Mouse (Mus musculus) frontal cortex, postnatal 14 days (tissue): ENCODE results near the gene Notch3.
A peak's percentile ranks its signal among the peaks of the same experiment; 100 is the strongest.

Source experiments
- DNase-seq, 2 experiments: peaks; one replicate each; pipeline ENCODE4 v3.0.0; 2022; ENCODE audit warnings: low spot score in 2 of 2

Gene Notch3

DNA sequence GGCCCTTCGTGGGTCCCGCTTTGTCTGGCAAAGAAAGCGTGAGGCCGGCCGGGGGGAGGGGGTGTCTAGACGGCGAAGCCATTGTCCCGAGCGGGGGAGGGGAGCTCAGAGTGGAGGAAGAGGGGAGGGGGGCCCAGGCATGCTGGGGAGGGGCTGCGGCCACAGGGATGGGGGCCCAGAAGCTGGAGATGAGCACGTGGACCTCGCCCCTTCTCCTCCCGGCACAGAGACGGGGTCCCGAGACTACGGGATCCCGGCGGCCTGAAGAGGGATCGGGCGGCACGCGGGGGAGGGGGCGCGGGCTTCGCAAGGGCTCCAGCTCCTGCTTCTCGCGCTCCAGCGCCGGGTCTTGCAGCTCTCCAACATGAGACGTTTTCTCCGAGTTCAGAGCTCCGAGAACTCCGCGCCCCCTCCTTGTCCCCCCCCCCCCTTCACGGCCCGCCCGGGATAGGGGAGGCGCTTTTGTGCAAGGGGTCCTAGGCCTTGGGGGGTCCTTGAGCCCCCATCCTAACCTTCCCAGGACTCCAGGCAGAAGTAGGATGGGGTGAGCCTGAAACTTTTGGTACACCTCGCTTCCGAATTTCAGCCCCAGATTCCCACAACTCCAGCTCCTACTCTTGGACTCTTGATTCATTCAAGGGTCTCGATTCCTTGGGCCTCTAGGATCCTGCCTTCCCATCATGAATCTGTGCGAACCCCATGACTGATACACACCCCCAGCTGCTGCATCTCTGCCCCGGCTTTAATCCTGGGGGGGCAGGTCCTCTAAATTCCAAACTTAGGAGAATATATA lies 653 bp downstream of the Notch3 start:
- DNase-seq, result no peak

DNA sequence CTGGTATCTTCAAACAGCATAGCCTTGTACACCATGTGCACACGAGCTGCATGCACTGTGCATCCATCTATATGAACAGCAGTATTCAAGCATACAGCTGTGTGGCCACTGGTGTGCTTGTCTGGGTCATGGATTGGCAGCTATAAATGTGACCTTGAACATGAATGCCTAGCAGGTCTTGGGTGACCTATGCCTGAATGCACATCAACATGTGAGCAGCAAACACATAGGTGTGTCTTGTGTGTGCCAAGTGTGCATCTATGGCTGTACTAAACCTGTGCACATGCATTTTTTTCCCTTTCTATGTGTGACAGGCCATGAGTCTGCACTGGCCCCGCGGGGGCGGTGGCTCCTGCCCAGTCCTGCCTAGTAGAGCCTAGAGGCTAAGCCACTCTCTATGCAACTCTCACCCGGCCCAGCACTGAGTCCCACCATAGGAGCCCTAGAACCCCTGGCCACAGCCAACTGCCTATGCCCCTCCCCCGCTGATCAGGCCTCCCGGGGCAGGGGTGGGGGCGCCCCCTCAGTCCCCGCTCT lies 1.3 kb downstream of the Notch3 start:
- DNase-seq, result no peak

DNA sequence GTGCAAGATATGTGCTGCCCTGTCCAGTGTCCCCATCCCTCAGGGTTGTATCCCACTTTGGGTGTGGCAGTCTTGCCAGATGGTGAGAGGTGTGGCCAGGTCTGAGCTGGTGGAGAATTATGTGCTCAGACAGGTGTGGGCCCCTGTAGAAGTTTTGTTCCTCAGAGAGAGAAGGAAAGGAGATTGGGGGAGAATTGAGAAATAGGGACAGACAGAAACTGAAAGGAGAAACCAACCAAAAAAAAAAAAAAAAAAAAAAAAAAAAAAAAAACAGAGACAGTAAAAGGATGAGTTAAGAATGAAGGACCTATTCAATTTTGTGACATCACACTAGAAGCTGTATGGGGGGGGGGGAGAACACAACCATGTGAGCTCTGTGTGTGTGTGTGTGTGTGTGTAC lies 1.9 kb downstream of the Notch3 start:
- no peak for DNase-seq

DNA sequence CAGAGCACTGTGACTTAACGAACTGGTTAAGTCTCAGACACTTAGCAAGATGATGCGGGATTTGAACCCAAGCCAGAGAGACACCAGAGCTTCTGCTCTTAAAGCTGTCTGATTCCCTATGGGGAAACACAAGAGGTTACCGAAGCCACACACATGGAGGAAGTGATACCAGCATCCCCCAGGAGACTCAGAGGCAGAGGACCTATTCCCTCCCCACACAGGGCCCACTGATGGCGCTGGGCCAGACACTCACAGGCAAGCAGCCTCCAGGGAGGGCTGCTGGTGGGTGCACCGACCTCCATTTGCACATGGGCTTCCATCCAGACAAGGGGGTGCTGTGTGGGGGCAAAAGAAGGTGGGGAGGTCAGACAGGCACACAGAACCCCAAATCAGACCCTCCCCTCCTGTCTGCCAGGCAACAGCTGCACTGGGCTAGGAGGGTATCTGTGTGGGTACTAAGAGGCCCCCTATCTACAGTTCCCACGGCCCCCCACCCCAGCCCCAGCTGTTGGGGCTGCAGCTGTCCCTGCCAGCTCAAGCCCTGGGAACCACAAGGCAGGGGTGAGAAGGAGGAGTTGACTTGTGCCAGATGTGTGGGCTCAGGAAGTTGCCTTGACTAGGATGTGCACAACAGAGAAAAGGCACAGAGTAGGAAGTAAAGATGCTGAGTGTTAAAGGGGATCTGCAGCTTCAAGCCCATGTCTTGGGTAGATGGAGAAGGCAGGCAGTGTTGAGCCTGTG lies 2.6 kb downstream of the Notch3 start:
- DNase-seq, result no peak

DNA sequence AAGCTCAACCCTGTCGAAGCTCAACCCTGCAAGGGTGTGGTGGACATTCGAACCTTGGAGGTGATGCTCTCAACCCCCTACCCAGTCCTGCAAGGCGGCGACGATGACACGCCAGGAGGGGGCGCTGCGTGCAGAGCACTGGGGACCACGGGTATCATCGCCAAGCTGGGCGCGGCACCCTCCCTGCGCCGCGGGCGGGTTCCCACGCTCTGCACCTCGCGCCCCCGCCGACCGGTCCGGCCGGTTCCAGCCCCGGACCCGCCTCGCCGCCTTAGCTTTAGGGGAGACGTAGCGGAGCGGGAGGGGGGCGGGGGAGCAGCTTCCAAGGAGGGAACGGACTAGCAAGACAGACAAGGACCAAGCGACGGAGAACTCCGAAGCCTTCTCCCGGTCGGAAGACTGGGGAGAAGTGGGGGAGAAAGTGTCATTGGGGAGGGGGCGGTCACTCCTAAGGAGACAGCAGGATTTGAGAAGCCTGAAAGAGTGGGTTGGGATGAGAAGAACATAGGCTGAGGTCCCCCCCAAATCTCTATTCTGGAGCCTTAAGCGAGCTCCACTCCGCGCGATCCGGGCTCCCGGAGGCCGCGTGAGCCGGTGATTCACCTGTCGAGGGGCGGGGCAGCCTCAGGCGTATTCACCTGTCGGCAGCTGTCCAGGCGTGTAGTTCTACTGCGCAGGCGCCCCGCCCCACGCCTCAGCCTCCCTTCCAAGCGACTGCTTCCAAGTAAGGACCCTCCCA lies 4.4 kb downstream of the Notch3 start:
- DNase-seq, result peak in 1 of 2 experiments; percentile 37

DNA sequence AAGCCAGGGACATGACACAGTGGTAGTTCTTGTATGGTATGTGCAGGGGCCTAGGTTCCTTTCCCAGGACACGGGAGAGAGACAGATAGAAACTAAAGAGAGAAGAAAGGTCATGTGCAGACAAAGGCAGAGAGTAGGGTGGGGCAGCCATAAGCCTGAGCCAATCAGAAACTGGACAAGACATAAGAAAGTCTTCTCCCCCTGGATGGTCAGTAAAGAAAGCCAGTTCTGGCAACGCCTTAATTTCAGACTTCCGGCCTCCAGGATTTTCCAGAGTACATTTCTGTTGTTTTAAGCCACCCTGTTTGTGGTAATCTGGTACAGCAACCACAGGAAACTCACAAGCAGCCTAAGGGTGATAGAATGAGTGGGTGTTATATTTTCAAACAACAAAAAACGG lies 5.8 kb downstream of the Notch3 start:
- no peak for DNase-seq

DNA sequence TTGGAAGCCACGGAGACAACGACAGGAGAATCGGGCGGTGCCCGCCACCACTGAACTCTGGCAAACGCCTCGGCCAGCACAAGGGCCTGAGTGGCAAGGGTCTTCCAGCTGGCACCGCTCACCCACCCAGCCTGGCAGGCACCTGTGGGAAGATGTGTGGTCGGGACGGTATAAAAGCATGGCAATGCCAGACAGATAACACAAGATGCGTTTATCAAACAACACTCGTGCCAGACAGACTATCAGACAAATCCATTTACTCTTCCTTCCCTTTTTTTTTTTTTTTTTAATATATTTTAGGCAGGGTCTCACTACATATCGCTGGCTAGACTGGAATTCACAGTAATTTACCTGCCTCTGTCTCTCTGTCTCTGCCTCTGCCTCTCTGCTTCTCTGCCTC lies 7.8 kb downstream of the Notch3 start:
- DNase-seq, result no peak

DNA sequence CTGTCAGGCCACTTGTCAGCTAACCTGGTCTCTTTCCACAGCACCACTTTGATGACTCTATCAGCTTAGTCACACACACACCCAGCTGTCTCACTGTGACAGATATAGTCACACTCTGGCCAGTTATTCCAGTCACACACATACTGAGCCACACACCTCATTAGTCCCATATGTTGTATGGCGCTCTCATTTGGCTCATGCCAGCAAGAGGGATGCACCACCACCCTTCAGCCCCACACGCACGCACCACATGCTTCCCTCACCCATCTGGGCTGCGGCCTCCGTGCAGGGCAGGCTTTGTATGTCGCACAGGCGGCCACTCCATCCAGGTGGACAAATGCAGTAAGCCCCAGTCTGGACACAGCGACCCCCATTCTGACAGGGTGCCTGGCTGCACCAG lies 19.9 kb downstream of the Notch3 start:
- no peak for DNase-seq

DNA sequence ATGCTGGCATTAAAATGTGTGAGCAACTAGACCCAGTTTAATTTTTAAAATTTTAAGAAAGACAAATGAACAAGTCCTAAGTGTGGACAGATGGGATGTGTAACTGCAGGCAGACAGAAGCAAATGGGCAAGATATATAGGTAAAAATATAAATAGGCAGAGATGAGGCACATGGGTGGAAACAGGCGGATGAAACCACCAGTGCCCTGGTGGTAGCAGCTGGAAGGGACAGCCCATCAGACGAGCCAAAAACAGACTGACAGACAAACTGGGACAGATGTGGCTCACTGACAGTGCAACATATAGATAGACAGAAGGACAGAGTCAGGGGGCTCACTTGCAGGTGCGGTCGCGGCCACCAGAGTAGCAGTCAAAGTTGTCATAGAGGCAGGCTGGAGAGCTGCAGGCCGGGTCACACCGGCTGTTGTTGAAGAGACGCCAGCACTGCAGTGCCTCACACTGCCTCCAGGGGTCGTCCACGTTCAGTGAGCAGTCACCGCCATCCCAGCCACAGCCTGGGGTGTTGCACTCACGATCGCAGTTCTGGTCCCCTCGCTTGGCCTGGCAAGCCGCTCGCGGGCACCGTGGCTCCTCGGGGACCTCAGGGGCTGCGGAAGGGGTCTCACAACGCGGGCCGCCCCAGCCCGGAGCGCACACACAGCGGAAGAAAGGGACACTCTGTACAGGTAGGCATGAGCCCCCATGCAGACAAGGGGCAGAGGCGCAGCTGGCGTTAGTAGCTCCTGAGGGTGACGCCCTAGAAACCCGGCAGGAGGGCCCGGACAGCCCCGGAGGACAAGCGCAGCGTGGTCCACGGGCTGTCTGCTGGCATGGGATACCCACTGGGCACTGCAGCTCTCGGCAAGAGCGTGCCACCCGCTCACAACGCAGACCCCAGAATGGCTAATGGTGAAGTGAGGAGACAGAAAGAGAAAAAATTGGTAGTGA lies 23.5 kb downstream of the Notch3 start:
- peak; percentile 59 to 74 for DNase-seq

DNA sequence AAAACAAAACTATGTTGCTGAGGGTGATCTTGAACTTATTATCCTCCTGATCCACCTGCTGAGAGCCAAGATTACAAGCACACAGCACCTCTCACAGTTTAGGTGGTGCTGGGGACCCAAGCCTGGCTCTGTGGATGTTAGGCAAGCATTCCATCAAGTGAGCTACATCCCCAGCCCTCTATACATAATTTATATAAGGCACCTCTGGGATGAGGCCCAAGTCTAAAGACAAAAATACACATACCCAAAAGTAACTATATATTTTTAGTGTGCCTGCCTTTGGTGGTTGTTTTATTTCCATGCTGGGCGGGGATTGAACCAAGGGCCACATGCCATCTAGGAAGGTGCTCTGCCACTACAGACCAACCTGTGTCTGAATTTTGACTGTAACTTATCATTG lies 24.4 kb downstream of the Notch3 start:
- DNase-seq, result no peak

DNA sequence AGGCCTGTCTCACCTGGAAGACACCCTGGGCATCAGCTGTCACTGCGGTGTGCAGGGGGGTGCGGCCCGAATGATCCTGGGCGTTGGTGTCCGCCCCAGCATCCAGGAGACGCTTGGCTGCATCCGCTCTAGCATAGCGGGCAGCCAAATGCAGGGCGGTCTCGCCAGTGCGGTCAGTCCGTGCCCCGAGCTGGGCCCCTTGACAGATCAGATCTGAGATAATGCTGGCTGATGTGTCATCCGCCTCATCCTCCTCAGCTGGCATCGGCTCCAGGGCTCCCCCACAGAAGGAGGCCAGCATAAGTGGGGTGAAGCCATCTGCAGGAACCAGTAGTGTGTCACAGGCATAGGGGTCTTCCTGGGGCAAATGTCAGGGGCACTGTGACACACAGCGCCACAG lies 33.3 kb downstream of the Notch3 start:
- DNase-seq, result no peak

DNA sequence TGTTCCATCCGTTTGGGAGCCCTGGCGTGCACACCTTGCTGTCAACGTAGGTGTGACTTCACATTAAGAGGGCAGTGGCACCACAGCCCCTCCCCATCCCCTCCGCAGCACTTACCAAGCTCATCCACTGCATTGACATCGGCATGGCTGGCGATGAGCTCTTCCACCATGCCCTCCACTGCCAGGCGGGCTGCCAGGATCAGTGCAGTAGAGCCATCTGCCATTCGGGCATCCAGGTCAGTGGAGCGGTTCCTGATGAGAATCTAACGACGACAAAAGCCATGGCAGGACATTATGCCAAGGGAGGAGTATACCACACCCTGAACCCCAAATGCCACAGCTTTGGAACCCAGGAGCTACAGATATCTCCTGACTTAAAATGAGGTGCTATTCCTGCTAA lies 34.6 kb downstream of the Notch3 start:
- DNase-seq, result no peak

DNA sequence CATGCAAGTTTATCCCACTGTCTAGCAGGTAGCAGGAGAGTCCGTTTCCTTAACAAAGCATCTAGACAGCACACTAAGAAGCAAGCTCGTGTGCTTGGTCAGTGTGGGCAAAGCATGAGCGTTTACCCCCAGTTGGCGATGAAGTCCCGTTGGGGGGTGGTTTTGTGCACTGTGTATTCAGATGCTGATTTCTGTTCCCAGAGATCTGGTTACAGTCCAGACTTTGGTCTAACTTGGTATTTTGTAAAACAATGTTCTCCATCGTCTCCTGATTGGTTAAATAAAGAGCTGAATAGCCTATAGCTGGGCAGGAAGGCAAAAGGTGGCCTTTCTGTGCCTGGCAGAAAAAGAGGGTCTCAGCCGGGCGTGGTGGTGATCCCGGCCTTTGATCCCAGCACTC lies 36.1 kb downstream of the Notch3 start:
- no peak for DNase-seq

DNA sequence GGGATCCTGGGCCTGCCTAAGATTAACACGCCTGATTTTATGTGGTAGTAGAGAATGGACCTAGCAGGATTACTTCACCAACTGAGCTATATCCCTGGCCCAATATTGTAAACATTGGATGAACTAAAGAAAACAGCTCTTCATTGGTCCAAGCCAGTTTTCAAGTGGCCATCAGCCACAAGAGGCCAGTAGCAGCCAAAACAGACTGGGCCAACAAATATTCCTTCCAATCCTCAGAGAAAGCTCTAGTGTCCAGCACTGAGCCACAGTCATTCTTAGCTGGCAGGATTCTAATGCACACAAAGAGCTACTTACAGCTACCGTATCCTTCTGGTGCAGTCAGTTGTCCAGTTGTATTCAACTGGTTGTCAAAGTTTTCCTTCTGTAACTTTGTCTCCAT lies 39.5 kb downstream of the Notch3 start:
- no peak for DNase-seq

DNA sequence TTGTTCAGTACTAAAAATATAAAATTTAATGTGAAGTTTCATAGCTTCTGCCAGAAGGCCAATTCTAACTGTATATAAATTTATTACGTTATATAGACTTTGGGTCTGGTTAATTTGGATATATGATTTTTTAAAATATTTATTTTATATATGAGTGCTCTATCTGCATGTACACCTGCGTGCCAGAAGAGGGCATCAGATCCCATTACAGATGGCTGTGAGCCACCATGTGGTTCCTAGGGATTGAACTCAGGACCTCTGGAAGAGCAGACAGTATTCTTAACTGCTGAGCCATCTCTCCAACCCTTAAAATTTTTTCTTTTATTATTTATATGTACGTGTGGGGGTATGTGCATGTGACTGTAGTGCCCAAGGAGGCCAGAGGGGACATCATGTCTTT lies 41.2 kb downstream of the Notch3 start:
- DNase-seq, result no peak

DNA sequence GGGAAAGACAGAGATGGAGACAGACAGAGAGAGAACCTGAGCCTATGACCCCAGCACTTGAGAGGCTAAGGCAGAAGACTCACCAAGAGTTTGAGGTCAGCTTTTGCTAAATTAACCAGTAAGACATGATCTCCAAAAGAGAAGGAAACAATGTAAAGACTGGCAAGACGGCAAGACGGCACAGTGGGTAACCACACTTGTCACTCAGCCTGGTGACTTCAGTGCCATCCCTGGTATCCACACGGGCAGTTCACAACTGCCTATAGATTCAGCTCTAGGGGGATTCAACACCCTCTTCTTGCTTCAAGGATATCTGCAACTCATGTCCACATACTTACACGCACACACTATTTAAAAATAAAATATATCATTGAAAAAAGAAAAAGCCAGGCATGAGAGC lies 43.1 kb downstream of the Notch3 start:
- no peak for DNase-seq

DNA sequence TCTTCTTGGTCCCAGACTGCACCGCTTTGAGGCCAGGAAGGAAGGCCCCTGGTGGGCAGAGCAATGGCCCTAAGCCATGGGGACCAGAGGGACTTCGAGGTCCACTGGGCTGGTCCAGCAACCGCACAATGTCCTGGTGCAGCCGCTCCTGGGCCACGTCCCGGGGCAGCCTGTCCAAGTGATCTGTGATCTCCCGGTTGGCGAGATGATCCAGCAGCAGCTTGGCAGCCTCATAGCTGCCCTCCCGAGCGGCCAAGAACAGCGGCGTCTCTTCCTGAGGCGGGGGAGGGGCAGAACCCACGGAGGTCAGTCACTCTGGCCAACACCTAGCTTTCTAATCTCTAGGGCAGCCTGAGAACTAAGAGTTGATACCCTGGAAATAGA lies 44.1 kb downstream of the Notch3 start:
- DNase-seq, result no peak

DNA sequence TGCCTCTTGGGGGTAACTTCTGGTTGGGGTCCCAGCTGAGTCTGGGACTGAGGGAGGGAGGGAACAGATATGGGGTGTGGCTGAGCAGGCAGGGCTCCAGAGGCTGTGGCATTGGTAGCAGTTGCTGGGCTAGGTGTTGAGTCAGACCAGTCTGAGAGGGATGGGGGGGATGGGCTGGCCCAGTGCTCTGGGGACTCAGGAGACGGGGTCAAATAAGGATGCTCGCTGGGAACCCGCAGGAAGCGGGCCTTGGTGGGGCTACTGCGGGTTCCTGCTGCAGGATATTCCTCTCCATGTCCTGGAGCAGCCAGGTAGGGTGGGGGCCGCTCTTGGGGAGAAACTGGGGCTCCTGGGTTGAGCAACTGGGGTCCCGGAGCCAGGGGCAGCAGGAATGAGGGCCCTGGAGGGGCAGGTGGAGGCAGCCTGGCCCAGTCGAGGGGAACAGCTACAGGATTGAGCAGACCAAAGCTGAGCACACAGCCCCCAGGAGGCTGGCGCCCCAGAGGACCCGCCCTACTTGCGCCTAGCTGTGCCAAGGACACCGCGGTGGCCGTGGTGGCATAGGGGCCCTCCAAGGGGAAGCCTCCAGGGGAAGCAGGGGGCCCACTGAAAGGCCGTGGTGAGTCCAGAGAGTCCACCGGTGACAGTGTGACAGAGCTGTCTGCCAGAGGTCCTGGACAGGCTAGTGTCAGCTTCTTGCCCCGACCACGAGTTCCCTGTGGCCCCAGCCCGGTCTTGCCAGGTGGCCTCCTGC lies 44.6 kb downstream of the Notch3 start:
- DNase-seq, result no peak

DNA sequence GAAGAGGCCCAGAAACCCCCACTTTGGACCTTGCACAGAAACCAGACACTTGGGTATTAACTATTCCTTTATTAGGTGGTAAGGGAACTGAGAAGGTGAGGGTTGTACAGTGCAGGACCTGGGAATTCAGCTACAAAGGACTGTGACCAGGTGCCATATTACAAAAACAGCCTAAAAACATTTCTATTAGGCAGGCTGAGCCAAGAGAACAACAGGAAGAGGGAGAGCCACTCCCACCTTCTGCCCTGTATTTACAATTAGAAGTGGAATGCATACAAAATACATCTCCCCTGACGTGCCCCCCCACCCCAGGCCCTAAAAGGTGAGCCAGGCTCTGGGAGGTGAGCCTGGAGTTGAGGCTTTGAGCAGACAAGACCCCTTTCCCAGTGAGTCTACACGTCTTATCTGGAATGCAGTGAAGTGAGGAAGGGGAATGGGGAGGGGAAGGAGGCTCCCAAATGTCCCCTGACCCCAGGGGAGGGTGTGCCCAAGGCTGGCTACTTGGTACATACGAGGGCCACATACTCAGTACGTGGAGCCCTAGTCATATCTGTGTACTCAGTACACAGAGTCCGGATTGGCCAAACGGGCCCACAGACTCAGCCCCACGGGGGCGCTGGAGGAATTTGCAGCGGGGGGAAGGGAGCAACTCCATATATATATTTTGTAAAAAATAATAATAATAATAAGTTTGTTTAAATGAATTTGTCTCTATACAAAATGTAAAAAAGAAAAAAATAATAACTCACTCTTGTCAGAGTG lies 45.7 kb downstream of the Notch3 start:
- no peak for DNase-seq

DNA sequence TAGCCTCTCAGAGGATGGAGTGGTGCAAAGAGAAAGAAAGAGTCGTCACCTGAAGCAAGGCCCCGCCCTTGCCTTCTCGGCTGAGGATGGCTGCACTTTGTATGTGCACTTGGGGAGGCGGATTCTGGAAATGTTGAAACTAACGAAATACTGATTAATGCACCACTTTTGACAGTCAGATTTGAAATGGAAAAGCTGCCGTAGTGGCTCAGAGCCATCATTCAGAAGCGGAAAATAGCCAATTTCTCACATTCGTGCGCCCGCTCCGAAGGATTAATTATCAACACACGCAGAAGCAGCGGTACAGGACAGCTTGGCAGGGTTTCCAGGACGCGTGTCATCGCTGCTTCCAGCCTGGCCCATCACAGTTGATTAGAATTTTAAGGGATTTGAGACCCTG lies 47.5 kb downstream of the Notch3 start:
- no peak for DNase-seq
